Mouse (Mus musculus) embryonic facial prominence, embryonic 11.5 days (tissue): ENCODE measurements around the gene Fam19a1. TPM values are rescaled to one million over a fixed set of nuclear protein-coding genes. Genes with fewer than 3 reads are reported as not detected.

Experiments used
- ATAC-seq: fragments of 200-750 bp; cut with Nextera tagmentation; replicated peaks from 2 replicates; pipeline ENCODE4 v1.8.0; 2017; ENCODE audit warnings: low read depth; ENCODE audit not compliant: insufficient number of reproducible peaks, low FRiP score, low TSS enrichment
- DNase-seq: peaks from one replicate; pipeline ENCODE4 v3.0.0-alpha.2; 2015; ENCODE audit warnings: low spot score
- H3K27ac ChIP-seq: fragments of 300-500 bp; sonication (generic); replicated peaks from 2 replicates; pipeline ENCODE4 v1.5.1; 2014; ENCODE audit warnings: mild to moderate bottlenecking, low read depth, low read length, control low read depth
- H3K27me3 ChIP-seq: fragments of 300-500 bp; sonication (generic); 2 replicates; pipeline ENCODE4 v1.6.1; 2014; ENCODE audit warnings: mild to moderate bottlenecking, low read length, moderate library complexity, mixed read lengths; ENCODE audit not compliant: control insufficient read depth, insufficient read depth
- H3K36me3 ChIP-seq: fragments of 300-500 bp; sonication (generic); replicated peaks from 2 replicates; pipeline ENCODE4 v1.6.1; 2014; ENCODE audit warnings: low read depth, mild to moderate bottlenecking, low read length, moderate library complexity, mixed read lengths; ENCODE audit not compliant: control insufficient read depth, insufficient read depth
- H3K4me1 ChIP-seq: fragments of 300-500 bp; sonication (generic); 2 replicates; pipeline ENCODE4 v1.6.1; 2014; ENCODE audit warnings: low read length, mixed read lengths; ENCODE audit not compliant: control insufficient read depth, insufficient read depth
- H3K4me2 ChIP-seq: fragments of 300-500 bp; sonication (generic); 2 replicates; pipeline ENCODE4 v1.6.1; 2014; ENCODE audit warnings: low read depth, mild to moderate bottlenecking, control low read depth, low read length, moderate library complexity
- H3K4me3 ChIP-seq: fragments of 300-500 bp; sonication (generic); 2 replicates; pipeline ENCODE4 v1.5.1; 2014; ENCODE audit warnings: low read depth, low read length, control low read depth
- H3K9ac ChIP-seq: fragments of 300-500 bp; sonication (generic); replicated peaks from 2 replicates; pipeline ENCODE4 v1.6.1; 2014; ENCODE audit warnings: mild to moderate bottlenecking, control low read depth, low read length
- H3K9me3 ChIP-seq: fragments of 300-500 bp; sonication (generic); replicated peaks from 2 replicates; pipeline ENCODE4 v1.6.1; 2016; ENCODE audit warnings: mild to moderate bottlenecking, low read length, inconsistent platforms, mixed read lengths; ENCODE audit not compliant: control insufficient read depth
- WGBS: fragments of 180-500 bp; shearing (Covaris S2); extraction: QIAGEN DNeasy Blood & Tissue Kit; methylation state at CpG from one replicate; pipeline ENCODE4 v1.1.7; 2014; 5-methylcytosine and 5-hydroxymethylcytosine counted together
- polyA plus RNA-seq: library from polyadenylated mRNA; unstranded; fragments of >200 nt; fragmentation: Nextera tagmentation; extraction: Ambion mirVana; gene quantifications from 2 replicates; pipeline ENCODE4 v1.2.1, GENCODE M21; 2014

Fam19a1 gene
- polyA plus RNA-seq, 1 experiment from 2014 or later = 0.63 TPM

DNA sequence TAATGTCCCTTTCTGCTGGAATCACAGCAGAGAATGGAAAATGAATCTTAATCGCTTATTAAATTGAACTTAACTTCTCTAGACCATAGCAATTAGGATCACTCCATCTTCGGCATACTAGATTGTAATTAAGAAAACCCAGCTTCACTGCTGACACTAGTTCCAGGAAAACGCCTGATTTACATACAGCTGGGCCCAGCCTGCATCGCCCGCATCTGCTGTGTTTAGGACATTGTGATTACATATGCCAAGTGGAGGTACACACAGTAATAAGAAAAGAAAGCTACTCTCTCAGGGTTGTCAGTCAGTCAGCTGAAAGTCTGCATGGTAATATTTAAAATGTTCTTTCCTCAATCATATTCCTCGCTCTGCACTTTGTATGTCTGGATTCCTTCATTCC lies 518.6 kb downstream of the Fam19a1 start:
- Histone ChIP-seq H3K4me1 (no peaks in the 10 kb centered on the region), H3K27ac (no peak overlapping the region), H3K9me3 (no peaks in the 10 kb centered on the region), H3K36me3 (no peaks in the 10 kb centered on the region), H3K27me3 (no peaks in the 10 kb centered on the region), H3K4me3 (no peak overlapping the region), H3K9ac (no peak overlapping the region), H3K4me2 (no peak overlapping the region)
- ATAC-seq (no peak), DNase-seq (no peak)
- 77% methylated on average over 6 of the region's 6 CpGs for WGBS

GRCm38 (mm10) chr6:96632243-96632642 lies 519.3 kb downstream of the Fam19a1 start:
- no peaks in the 10 kb centered on the region for H3K4me1 ChIP-seq
- no peaks in the 10 kb centered on the region for H3K36me3 ChIP-seq
- no peak overlapping the region for H3K27ac ChIP-seq
- H3K9me3 ChIP-seq = no peaks in the 10 kb centered on the region
- WGBS = 70% methylated on average over 3 of the region's 3 CpGs
- no peak overlapping the region for H3K4me3 ChIP-seq
- no peak for DNase-seq
- H3K4me2 ChIP-seq = no peak overlapping the region
- H3K27me3 ChIP-seq = no peaks in the 10 kb centered on the region
- ATAC-seq = no peak
- H3K9ac ChIP-seq = no peak overlapping the region

DNA sequence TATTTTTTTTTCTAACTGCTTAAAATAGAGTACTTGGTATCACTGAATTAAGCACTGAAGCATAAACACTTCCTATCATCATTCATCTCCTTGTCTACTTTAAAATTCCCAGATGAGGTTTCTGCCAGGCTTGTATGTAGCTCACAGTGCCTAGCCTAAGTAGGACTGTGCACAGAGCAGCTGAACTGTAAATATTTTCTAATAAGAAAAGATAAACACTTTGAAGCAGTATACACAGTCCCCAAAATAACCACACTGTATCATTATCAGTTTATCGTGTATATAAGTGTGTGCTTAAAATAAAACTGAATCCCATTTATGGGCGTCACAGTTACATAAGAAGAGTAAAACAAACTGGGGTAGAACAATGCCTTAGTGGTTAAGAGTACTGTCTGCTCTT lies 522.7 kb downstream of the Fam19a1 start:
- Histone ChIP-seq H3K9ac (no peak overlapping the region), H3K27me3 (no peaks in the 10 kb centered on the region), H3K4me2 (no peak overlapping the region), H3K36me3 (no peaks in the 10 kb centered on the region), H3K4me1 (no peaks in the 10 kb centered on the region), H3K9me3 (no peaks in the 10 kb centered on the region), H3K27ac (no peak overlapping the region), H3K4me3 (no peak overlapping the region)
- ATAC-seq = no peak
- no peak for DNase-seq
- 89% methylated on average over 2 of the region's 2 CpGs for WGBS

DNA sequence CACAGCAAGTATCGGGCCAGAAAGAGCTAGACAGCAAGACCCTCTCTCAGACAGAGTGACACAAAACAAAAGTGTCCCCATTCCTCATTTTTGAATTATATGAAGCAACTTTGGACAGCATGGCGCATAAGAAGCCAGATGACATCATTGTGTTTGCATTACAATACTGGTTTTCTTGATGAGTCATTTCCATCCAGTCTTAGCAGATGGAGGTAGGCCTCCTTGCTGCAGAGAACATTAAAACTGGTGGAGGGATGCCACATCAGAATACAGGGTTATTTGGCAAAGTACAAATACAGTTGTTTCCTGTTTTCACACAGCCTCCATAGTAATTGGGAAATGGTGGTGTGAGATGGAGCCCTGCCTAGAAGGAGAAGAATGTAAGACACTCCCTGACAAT lies 535.8 kb downstream of the Fam19a1 start:
- Histone ChIP-seq H3K36me3 (no peaks in the 10 kb centered on the region), H3K9ac (no peak overlapping the region), H3K4me2 (no peak overlapping the region), H3K4me1 (no peaks in the 10 kb centered on the region), H3K27ac (no peak overlapping the region), H3K27me3 (no peaks in the 10 kb centered on the region), H3K4me3 (no peak overlapping the region), H3K9me3 (no peaks in the 10 kb centered on the region)
- ATAC-seq (no peak), DNase-seq (no peak)
- WGBS = 87% methylated on average over 2 of the region's 2 CpGs

DNA sequence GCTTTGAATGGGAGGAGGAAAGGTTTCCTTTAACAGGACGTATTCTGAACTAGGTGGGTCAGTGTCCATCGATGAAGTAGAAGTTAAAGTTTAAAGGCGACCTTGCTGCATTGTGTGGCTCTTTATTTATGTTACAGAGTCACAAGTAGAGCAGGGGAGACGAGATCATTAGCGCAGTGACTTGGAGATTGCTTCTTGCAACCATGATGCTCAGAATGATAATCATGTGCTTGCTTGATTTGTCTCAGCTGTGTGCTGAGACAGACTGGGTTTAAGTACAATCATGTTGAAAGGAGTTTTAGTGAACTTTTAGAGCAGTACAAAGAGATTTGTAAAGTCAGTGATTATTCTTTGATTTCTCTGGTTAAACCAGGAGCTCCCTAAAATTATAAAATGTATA lies 536.3 kb downstream of the Fam19a1 start:
- Histone ChIP-seq H3K27ac (no peak overlapping the region), H3K4me2 (no peak overlapping the region), H3K4me3 (no peak overlapping the region), H3K4me1 (no peaks in the 10 kb centered on the region), H3K36me3 (no peaks in the 10 kb centered on the region), H3K9me3 (no peaks in the 10 kb centered on the region), H3K27me3 (no peaks in the 10 kb centered on the region), H3K9ac (no peak overlapping the region)
- no peak for ATAC-seq
- WGBS = 84% methylated on average over 5 of the region's 5 CpGs
- no peak for DNase-seq

- H3K27me3 ChIP-seq = no peaks in the 10 kb centered on the region
- H3K27ac ChIP-seq = no peak overlapping the region
- H3K9ac ChIP-seq = no peak overlapping the region
- no peak overlapping the region for H3K4me3 ChIP-seq
- DNase-seq (no peak), ATAC-seq (no peak)
- H3K9me3 ChIP-seq = no peaks in the 10 kb centered on the region
- H3K36me3 ChIP-seq = no peaks in the 10 kb centered on the region
- H3K4me2 ChIP-seq = no peak overlapping the region
- WGBS = 85% methylated on average over 1 of the region's 1 CpGs
- no peaks in the 10 kb centered on the region for H3K4me1 ChIP-seq
Observed at GRCm38 (mm10) chr6:96666311-96666710, 553.4 kb downstream of the Fam19a1 start.

DNA sequence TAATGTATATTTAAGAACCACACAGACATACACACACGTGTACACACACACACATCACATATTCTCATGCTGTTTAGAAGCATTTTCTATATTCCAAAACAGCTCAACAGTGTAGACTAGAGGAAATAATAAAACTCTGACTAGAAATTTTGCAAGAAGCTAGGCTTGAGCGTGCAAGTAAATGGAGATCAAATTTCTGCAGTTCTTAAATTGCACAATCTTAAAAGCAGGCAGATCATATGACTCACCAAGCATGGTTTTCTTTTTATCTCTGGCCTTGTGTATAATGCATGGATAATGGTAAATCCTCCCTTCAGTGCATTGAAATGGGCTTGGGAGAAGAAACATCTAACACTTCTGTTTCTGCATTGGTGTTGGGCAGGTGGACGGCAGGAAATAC lies 564.9 kb downstream of the Fam19a1 start:
- H3K9me3 ChIP-seq = no peaks in the 10 kb centered on the region
- no peak for DNase-seq
- 73% methylated on average over 3 of the region's 3 CpGs for WGBS
- H3K27me3 ChIP-seq = no peaks in the 10 kb centered on the region
- H3K9ac ChIP-seq = no peak overlapping the region
- H3K36me3 ChIP-seq = no peaks in the 10 kb centered on the region
- no peak overlapping the region for H3K4me2 ChIP-seq
- no peaks in the 10 kb centered on the region for H3K4me1 ChIP-seq
- ATAC-seq = no peak
- H3K4me3 ChIP-seq = no peak overlapping the region
- H3K27ac ChIP-seq = no peak overlapping the region
